Mouse (Mus musculus): ENCODE results near the gene Cend1.

The Cend1 gene

GRCm38 (mm10) chr7:141391625-141392551 lies 37.4 kb downstream of the Cend1 start, which contains the start of gene Taldo1:
TSS of gene Taldo1 (plus strand) at chr7:141392199.
- DNase-seq = peak; percentile 99 to 100

GRCm38 (mm10) chr7:141390326-141391259 lies 38.7 kb downstream of the Cend1 start:
- DNase-seq = peak; percentile 25 to 57

GRCm38 (mm10) chr7:141388487-141389109 lies 40.7 kb downstream of the Cend1 start:
- no peak for DNase-seq

GRCm38 (mm10) chr7:141387807-141388486 lies 41.3 kb downstream of the Cend1 start:
- DNase-seq = no peak

- no peak for DNase-seq
Observed at GRCm38 (mm10) chr7:141381068-141381835, 48.0 kb downstream of the Cend1 start.

- no peak for DNase-seq
Observed at GRCm38 (mm10) chr7:141379584-141379983, 49.7 kb downstream of the Cend1 start.

Data from kidney, postnatal 25 days (tissue).